ENCODE assay signal across 9 mouse cellular contexts in the genomic region with DNA sequence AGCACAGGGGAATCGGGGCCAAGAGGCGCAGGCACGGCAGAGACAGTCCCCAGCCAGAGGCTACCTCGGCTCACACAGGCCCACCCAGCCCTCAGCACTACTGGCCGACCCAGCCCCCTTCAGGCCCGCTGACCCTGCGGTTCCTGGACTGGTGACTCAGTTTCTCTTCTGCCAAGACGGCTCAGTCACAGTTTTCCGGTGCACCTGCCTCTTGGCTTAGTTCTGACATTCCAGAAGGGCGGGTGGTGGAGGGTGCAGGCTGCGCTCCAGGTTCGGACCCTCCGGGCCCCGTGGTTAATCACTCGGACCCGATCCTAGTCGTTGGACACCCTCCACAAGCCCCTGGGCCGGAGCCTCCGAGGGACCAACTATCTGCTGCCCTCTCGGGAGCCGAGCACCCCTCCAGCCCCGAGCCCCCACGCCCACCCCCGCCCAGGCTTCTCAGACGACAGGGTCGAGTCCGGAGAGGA. TPM values are rescaled to one million over a fixed set of nuclear protein-coding genes. Genes with fewer than 3 reads are reported as not detected.
DNase-seq lines count a peak whose midpoint lies in the region; ATAC-seq and TF ChIP-seq lines count a peak whose summit lies in the region.
"Had no signal": no experiment of that assay in that cellular context is flagged by ENCODE, and none has a peak within 500 bp of the region (broad histone marks: within the 10 kb centered on the region; RNA-seq: fewer than 3 reads in every experiment).

No protein-coding gene starts in this region.

- H3K9ac ChIP-seq in liver, embryonic 13.5 days: peak overlapping the region; percentile 93

- no peaks in the 10 kb centered on the region; the same call in none of the 2 replicates for H3K4me1 ChIP-seq in cerebellum, adult 2 months (ENCODE audit: control insufficient read depth, insufficient read depth, low read length)
- H3K4me1 ChIP-seq in thymus, adult 2 months (replicated peaks; ENCODE audit: control insufficient read depth, insufficient read depth, low read length): peaks cover 49% of the 10 kb centered on the region
- peaks cover 26% of the 10 kb centered on the region for H3K4me1 ChIP-seq in hindbrain, embryonic 10.5 days (replicated peaks)
- H3K4me1 ChIP-seq in liver, embryonic 13.5 days (replicated peaks): peaks cover 56% of the 10 kb centered on the region

- H3K27ac ChIP-seq in cerebellum, adult 2 months (ENCODE audit: insufficient read depth, low read length): no peak overlapping the region
- no peak overlapping the region; the same call in 1 of the 2 replicates for H3K27ac ChIP-seq in thymus, adult 2 months (ENCODE audit: control insufficient read depth, insufficient read depth, low read length)
- peak overlapping the region; percentile 91 for H3K27ac ChIP-seq in hindbrain, embryonic 10.5 days
- H3K27ac ChIP-seq in liver, embryonic 13.5 days: peak overlapping the region; percentile 90

- peak overlapping the region; percentile 90 for H3K4me2 ChIP-seq in liver, embryonic 13.5 days

- H3K9me3 ChIP-seq in hindbrain, embryonic 10.5 days: no peaks in the 10 kb centered on the region
- H3K9me3 ChIP-seq in liver, embryonic 13.5 days (replicated peaks): no peaks in the 10 kb centered on the region

- no peak for TF ChIP-seq POLR2A in cerebellum, adult 2 months (IDR thresholded peaks at IDR 0.05; ENCODE audit: borderline replicate concordance, insufficient read depth, low read length)
- TF ChIP-seq POLR2A in thymus, adult 2 months (IDR thresholded peaks at IDR 0.05; ENCODE audit: control insufficient read depth, extremely low read depth, insufficient read depth, low read length, poor library complexity): no peak

- H3K4me3 ChIP-seq in cerebellum, adult 2 months (replicated peaks; ENCODE audit: insufficient read depth, low read depth, low read length): peak overlapping the region; percentile 72
- peak overlapping the region; percentile 56 for H3K4me3 ChIP-seq in thymus, adult 2 months (ENCODE audit: control insufficient read depth, insufficient read depth, low read length)
- peak overlapping the region; percentile 94 for H3K4me3 ChIP-seq in hindbrain, embryonic 10.5 days
- H3K4me3 ChIP-seq in liver, embryonic 13.5 days (replicated peaks): peak overlapping the region; percentile 88

- DNase-seq in cerebellum, adult 2 months: peak in 1 of 2 experiments; percentile 50
- peak; percentile 49 for DNase-seq in thymus, adult 2 months
- DNase-seq in thymus, postnatal 4 days: no peak
- DNase-seq in hindbrain, embryonic 10.5 days (ENCODE audit: low spot score): no peak
- DNase-seq in liver, embryonic 13.5 days: no peak
- DNase-seq in testis, postnatal 10 days (ENCODE audit: low spot score): peak; percentile 63
- DNase-seq in gastrocnemius, postnatal 10 days: no peak

- ATAC-seq in cerebellum, adult (ENCODE audit: insufficient number of reproducible peaks, low FRiP score, low TSS enrichment): no peak; the same call in 1 of the 2 replicates
- peak; percentile 21 for ATAC-seq in liver, embryonic 13.5 days (ENCODE audit: low read depth)

- TF ChIP-seq CTCF in cerebellum, adult 2 months (IDR thresholded peaks at IDR 0.05; ENCODE audit: borderline replicate concordance, insufficient read depth, low read depth, low read length): no peak
- TF ChIP-seq CTCF in thymus, adult 2 months (IDR thresholded peaks at IDR 0.05; ENCODE audit: borderline replicate concordance, control insufficient read depth, extremely low read depth, insufficient read depth, low read length, poor library complexity): no peak

- under 1% methylated on average over 27 of the region's 27 CpGs for WGBS in cerebellum, adult 2 months
- under 1% methylated on average over 27 of the region's 27 CpGs for WGBS in thymus, adult 2 months
- WGBS in hindbrain, embryonic 10.5 days: 2% methylated on average over 27 of the region's 27 CpGs
- under 1% methylated on average over 27 of the region's 27 CpGs for WGBS in liver, embryonic 13.5 days (ENCODE audit: insufficient replicate concordance)

- H3K27me3 ChIP-seq in cerebellum, adult 2 months (ENCODE audit: control insufficient read depth, insufficient read depth, low read length): no peaks in the 10 kb centered on the region
- no peaks in the 10 kb centered on the region for H3K27me3 ChIP-seq in thymus, adult 2 months (ENCODE audit: control insufficient read depth, insufficient read depth, low read length)
- H3K27me3 ChIP-seq in hindbrain, embryonic 10.5 days (ENCODE audit: insufficient read depth, poor library complexity, severe bottlenecking): no peaks in the 10 kb centered on the region
- H3K27me3 ChIP-seq in liver, embryonic 13.5 days: no peaks in the 10 kb centered on the region
- H3K27me3 ChIP-seq: Patski had no signal

- H3K36me3 ChIP-seq in thymus, adult 2 months (ENCODE audit: control insufficient read depth, insufficient read depth, low read length): peaks cover 4% of the 10 kb centered on the region; the same call in 1 of the 2 replicates
- peaks cover 39% of the 10 kb centered on the region for H3K36me3 ChIP-seq in hindbrain, embryonic 10.5 days
- peaks cover 33% of the 10 kb centered on the region for H3K36me3 ChIP-seq in liver, embryonic 13.5 days

RNA-seq across cellular contexts. Expression of gene Sh2b1, which starts 0.7 kb away (rescaled TPM):
- 69.0 and 69.5 TPM in 2 replicates for polyA plus RNA-seq in cerebellum, adult 2 months (2012; rRNA removed)
- 146 TPM in 2 replicates for polyA plus RNA-seq in thymus, adult 2 months (2012; rRNA removed)
- polyA plus RNA-seq in hindbrain, embryonic 10.5 days (2016; fragmentation: Nextera tagmentation; extraction: Ambion mirVana): 54.4 and 61.0 TPM in 2 replicates
- polyA plus RNA-seq in liver, embryonic 13.5 days (2015; fragmentation: Nextera tagmentation; extraction: Ambion mirVana): 11.2 and 12.9 TPM in 2 replicates
- total RNA-seq in gastrocnemius, postnatal 10 days (2021): 10 to 100 TPM; 52.0 to 53.7 TPM

RNA-seq across cellular contexts. Expression of gene Atp2a1, which starts 11.6 kb away (rescaled TPM):
- 0.38 and 0.46 TPM in 2 replicates for polyA plus RNA-seq in cerebellum, adult 2 months (2012; rRNA removed)
- 3.2 and 5.2 TPM in 2 replicates for polyA plus RNA-seq in thymus, adult 2 months (2012; rRNA removed)
- 1.1 and 3.0 TPM in 2 replicates for polyA plus RNA-seq in hindbrain, embryonic 10.5 days (2016; fragmentation: Nextera tagmentation; extraction: Ambion mirVana)
- polyA plus RNA-seq in liver, embryonic 13.5 days (2015; fragmentation: Nextera tagmentation; extraction: Ambion mirVana): 1.1 and 2.4 TPM in 2 replicates
- over 10,000 TPM; 11,325 to 12,607 TPM for total RNA-seq in gastrocnemius, postnatal 10 days (2021)

RNA-seq across cellular contexts. Expression of gene Tufm, which starts 12.6 kb away (rescaled TPM):
- polyA plus RNA-seq in cerebellum, adult 2 months (2012; rRNA removed): 123 and 124 TPM in 2 replicates
- polyA plus RNA-seq in thymus, adult 2 months (2012; rRNA removed): 127 and 134 TPM in 2 replicates
- polyA plus RNA-seq in hindbrain, embryonic 10.5 days (2016; fragmentation: Nextera tagmentation; extraction: Ambion mirVana): 156 and 169 TPM in 2 replicates
- polyA plus RNA-seq in liver, embryonic 13.5 days (2015; fragmentation: Nextera tagmentation; extraction: Ambion mirVana): 111 and 115 TPM in 2 replicates
- 100 to 1,000 TPM in 1 of 2 experiments, 10 to 100 TPM in 1; 99.0 to 114 TPM for total RNA-seq in gastrocnemius, postnatal 10 days (2021)

RNA-seq across cellular contexts. Expression of gene Atxn2l, which starts 28.7 kb away (rescaled TPM):
- polyA plus RNA-seq in cerebellum, adult 2 months (2012; rRNA removed): 139 and 154 TPM in 2 replicates
- 563 and 715 TPM in 2 replicates for polyA plus RNA-seq in thymus, adult 2 months (2012; rRNA removed)
- 53.4 and 66.8 TPM in 2 replicates for polyA plus RNA-seq in hindbrain, embryonic 10.5 days (2016; fragmentation: Nextera tagmentation; extraction: Ambion mirVana)
- polyA plus RNA-seq in liver, embryonic 13.5 days (2015; fragmentation: Nextera tagmentation; extraction: Ambion mirVana): 23.8 and 31.4 TPM in 2 replicates
- total RNA-seq in gastrocnemius, postnatal 10 days (2021): 10 to 100 TPM; 33.6 to 45.6 TPM

RNA-seq across cellular contexts. Expression of gene Rabep2, which starts 46.0 kb away (rescaled TPM):
- 22.2 and 24.0 TPM in 2 replicates for polyA plus RNA-seq in cerebellum, adult 2 months (2012; rRNA removed)
- 26.1 and 27.6 TPM in 2 replicates for polyA plus RNA-seq in thymus, adult 2 months (2012; rRNA removed)
- 28.7 and 28.8 TPM in 2 replicates for polyA plus RNA-seq in hindbrain, embryonic 10.5 days (2016; fragmentation: Nextera tagmentation; extraction: Ambion mirVana)
- polyA plus RNA-seq in liver, embryonic 13.5 days (2015; fragmentation: Nextera tagmentation; extraction: Ambion mirVana): 5.8 and 6.1 TPM in 2 replicates
- total RNA-seq in gastrocnemius, postnatal 10 days (2021): 10 to 100 TPM; 11.4 to 15.2 TPM

Comparison
In these comparisons a context has a peak if more than half of its experiments do, and no peak if none do; other contexts are left out.
1. DNase-seq: peak in thymus, adult 2 months (single experiment) and testis, postnatal 10 days (single experiment); none in thymus, postnatal 4 days (single experiment), hindbrain, embryonic 10.5 days (single experiment), liver, embryonic 13.5 days (single experiment) and gastrocnemius, postnatal 10 days (single experiment).
2. H3K27ac ChIP-seq: peak in hindbrain, embryonic 10.5 days (single experiment) and liver, embryonic 13.5 days (single experiment); none in cerebellum, adult 2 months (single experiment) and thymus, adult 2 months (single experiment).
3. Peak in every context shown above with its lines, with median percentiles within 50 percentile points of each other: H3K4me3 ChIP-seq.